Mouse (Mus musculus): Measurements from ENCODE around the gene Olfr535. TPM values are rescaled to one million over a fixed set of nuclear protein-coding genes. Genes with fewer than 3 reads are reported as not detected.
"Not testable (repeated sequence)": the region's sequence is repeated elsewhere in the genome, so short reads cannot be mapped to it uniquely, and the experiment has no call there.

Gene Olfr535
- total RNA-seq (2018; cell fraction: chromatin; rRNA removed), result not detected
- total RNA-seq (2018; cell fraction: cytosol; rRNA removed), result not detected
- not detected for total RNA-seq (2018; cell fraction: nucleus; rRNA removed)
- polyA plus RNA-seq (2018), result not detected in 3 replicates

- H3K79me2 ChIP-seq (ENCODE audit: inconsistent target), result no peaks in the 10 kb centered on the region
- no peak within 1 kb of the TSS for H3K4me3 ChIP-seq (ENCODE audit: inconsistent target)
- no peaks in the 10 kb centered on the region for H3K36me3 ChIP-seq (ENCODE audit: inconsistent target)
- H3K27ac ChIP-seq, result no peak within 1 kb of the TSS
- 79% methylated on average over 1 of the region's 1 CpGs for whole genome bisulfite sequencing (ENCODE audit: missing documents)
Measured at GRCm38 (mm10) chr7:140483916-140484315, at the start of gene Olfr535. Gene Olfr535 (plus strand): TSS chr7:140484216.

GRCm38 (mm10) chr7:140443141-140443540, 40.9 kb upstream of the Olfr535 start:
- WGBS (ENCODE audit: missing documents), result 64% methylated on average over 1 of the region's 1 CpGs
- Histone ChIP-seq H3K4me3 (ENCODE audit: inconsistent target) (no peak overlapping the region), H3K36me3 (ENCODE audit: inconsistent target) (no peaks in the 10 kb centered on the region)

GRCm38 (mm10) chr7:140463070-140463469, 20.9 kb upstream of the Olfr535 start, which contains the start of gene Olfr533:
Gene Olfr533 (plus strand): TSS chr7:140463370.
- not testable (repeated sequence) for H3K79me2 ChIP-seq (ENCODE audit: inconsistent target); H3K27ac ChIP-seq; H3K36me3 ChIP-seq (ENCODE audit: inconsistent target); H3K4me3 ChIP-seq (ENCODE audit: inconsistent target)
- no CpG with 5 or more reads among the region's 1 CpGs for WGBS (ENCODE audit: missing documents)

More at GRCm38 (mm10) chr7:140443141-140443540, 40.9 kb upstream of the Olfr535 start:
- Histone ChIP-seq H3K27ac (no peak overlapping the region), H3K79me2 (ENCODE audit: inconsistent target) (no peaks in the 10 kb centered on the region)

GRCm38 (mm10) chr7:140477886-140478285, 6.1 kb upstream of the Olfr535 start:
- 69% methylated on average over 1 of the region's 1 CpGs for WGBS (ENCODE audit: missing documents)
- Histone ChIP-seq H3K27ac (no peak overlapping the region), H3K4me3 (ENCODE audit: inconsistent target) (no peak overlapping the region), H3K36me3 (ENCODE audit: inconsistent target) (no peaks in the 10 kb centered on the region), H3K79me2 (ENCODE audit: inconsistent target) (no peaks in the 10 kb centered on the region)

- Histone ChIP-seq H3K4me3 (ENCODE audit: inconsistent target) (no peak overlapping the region), H3K36me3 (ENCODE audit: inconsistent target) (no peaks in the 10 kb centered on the region), H3K27ac (no peak overlapping the region), H3K79me2 (ENCODE audit: inconsistent target) (no peaks in the 10 kb centered on the region)
- WGBS (ENCODE audit: missing documents), result 91% methylated on average over 1 of the region's 1 CpGs
Measured at GRCm38 (mm10) chr7:140478733-140479132, 5.3 kb upstream of the Olfr535 start.

GRCm38 (mm10) chr7:140488981-140489380, 5.0 kb downstream of the Olfr535 start:
- 92% methylated on average over 1 of the region's 1 CpGs for WGBS (ENCODE audit: missing documents)
- no peak overlapping the region for H3K4me3 ChIP-seq (ENCODE audit: inconsistent target)
- H3K27ac ChIP-seq, result no peak overlapping the region

GRCm38 (mm10) chr7:140494231-140494630, 10.2 kb downstream of the Olfr535 start:
- Histone ChIP-seq H3K79me2 (ENCODE audit: inconsistent target) (no peaks in the 10 kb centered on the region), H3K27ac (no peak overlapping the region), H3K4me3 (ENCODE audit: inconsistent target) (no peak overlapping the region), H3K36me3 (ENCODE audit: inconsistent target) (no peaks in the 10 kb centered on the region)
- WGBS (ENCODE audit: missing documents), result 26% methylated on average over 2 of the region's 2 CpGs

More at GRCm38 (mm10) chr7:140488981-140489380, 5.0 kb downstream of the Olfr535 start:
- Histone ChIP-seq H3K79me2 (ENCODE audit: inconsistent target) (no peaks in the 10 kb centered on the region), H3K36me3 (ENCODE audit: inconsistent target) (no peaks in the 10 kb centered on the region)

- H3K36me3 ChIP-seq (ENCODE audit: inconsistent target), result no peaks in the 10 kb centered on the region
- no peak overlapping the region for H3K27ac ChIP-seq
- no peaks in the 10 kb centered on the region for H3K79me2 ChIP-seq (ENCODE audit: inconsistent target)
- H3K4me3 ChIP-seq (ENCODE audit: inconsistent target), result no peak overlapping the region
Measured at GRCm38 (mm10) chr7:140494702-140495101, 10.7 kb downstream of the Olfr535 start.

GRCm38 (mm10) chr7:140507346-140508021, 23.5 kb downstream of the Olfr535 start, which contains the start of gene Olfr536:
Gene Olfr536 (minus strand): TSS chr7:140507396.
- H3K36me3 ChIP-seq (ENCODE audit: inconsistent target); H3K27ac ChIP-seq; H3K4me3 ChIP-seq (ENCODE audit: inconsistent target); H3K79me2 ChIP-seq (ENCODE audit: inconsistent target): not testable (repeated sequence)
- WGBS (ENCODE audit: missing documents), result 88% methylated on average over 1 of the region's 2 CpGs

- Histone ChIP-seq H3K79me2 (ENCODE audit: inconsistent target) (no peaks in the 10 kb centered on the region), H3K36me3 (ENCODE audit: inconsistent target) (no peaks in the 10 kb centered on the region), H3K27ac (no peak overlapping the region), H3K4me3 (ENCODE audit: inconsistent target) (no peak overlapping the region)
- WGBS (ENCODE audit: missing documents), result 83% methylated on average over 2 of the region's 2 CpGs
Measured at GRCm38 (mm10) chr7:140539746-140540145, 55.7 kb downstream of the Olfr535 start.

Other genes with a start within 250 kb of the Olfr535 start
- not detected in 3 replicates for gene 5830411N06Rik, start 236.9 kb upstream of the Olfr535 start, polyA plus RNA-seq (2018)
- not detected in 3 replicates for gene Olfr525, start 163.4 kb upstream of the Olfr535 start, polyA plus RNA-seq (2018)
- not detected in 3 replicates for gene Olfr527, start 150.2 kb upstream of the Olfr535 start, polyA plus RNA-seq (2018)
- gene Olfr60, start 122.5 kb upstream of the Olfr535 start, polyA plus RNA-seq (2018), result not detected in 3 replicates
- gene Olfr530, start 107.9 kb upstream of the Olfr535 start, polyA plus RNA-seq (2018), result not detected in 3 replicates
- not detected in 3 replicates for gene Olfr531, start 81.3 kb upstream of the Olfr535 start, polyA plus RNA-seq (2018)
- gene Olfr532, start 62.6 kb upstream of the Olfr535 start, polyA plus RNA-seq (2018), result not detected in 3 replicates
- gene Olfr533, start 20.8 kb upstream of the Olfr535 start, polyA plus RNA-seq (2018), result not detected in 3 replicates
- not detected in 3 replicates for gene Olfr536, start 23.2 kb downstream of the Olfr535 start, polyA plus RNA-seq (2018)
- not detected in 3 replicates for gene Olfr538, start 83.7 kb downstream of the Olfr535 start, polyA plus RNA-seq (2018)
- gene Olfr46, start 117.1 kb downstream of the Olfr535 start, polyA plus RNA-seq (2018), result not detected in 3 replicates
- gene Olfr61, start 144.8 kb downstream of the Olfr535 start, polyA plus RNA-seq (2018), result not detected in 3 replicates
- not detected in 3 replicates for gene Olfr53, start 162.2 kb downstream of the Olfr535 start, polyA plus RNA-seq (2018)
- not detected in 3 replicates for gene Olfr539, start 175.7 kb downstream of the Olfr535 start, polyA plus RNA-seq (2018)
- gene Olfr45, start 197.7 kb downstream of the Olfr535 start, polyA plus RNA-seq (2018), result not detected in 3 replicates
- not detected in 3 replicates for gene Olfr541, start 213.1 kb downstream of the Olfr535 start, polyA plus RNA-seq (2018)